Mouse (Mus musculus) R1 (cell line): ENCODE measurements at regions not wholly inside any gene's neighbourhood (a gene's known extent, or its start where the extent isn't known, plus 50 kb on each side); places are given as distances from the start of the nearest gene placed in this dataset.

Experiments used
- DNase-seq: peaks from one replicate; pipeline ENCODE4 v3.0.0-alpha.2; 2018; ENCODE audit warnings: low read depth, low spot score

GRCm38 (mm10) chr4:153724045-153724444 is 233.0 kb upstream of the A430005L14Rik start:
- no peak for DNase-seq

- no peak for DNase-seq
These were observed 229.8 kb upstream of the A430005L14Rik start for GRCm38 (mm10) chr4:153727273-153727672.

- no peak for DNase-seq
These were observed 229.1 kb upstream of the A430005L14Rik start for GRCm38 (mm10) chr4:153727896-153728422.

GRCm38 (mm10) chr4:153738088-153738487 is 218.9 kb upstream of the A430005L14Rik start:
- peak; percentile 87 for DNase-seq

GRCm38 (mm10) chr4:153742241-153742640 is 214.8 kb upstream of the A430005L14Rik start:
- peak; percentile 91 for DNase-seq

- DNase-seq: no peak
These were observed 204.2 kb upstream of the A430005L14Rik start for GRCm38 (mm10) chr4:153752791-153753190.

- no peak for DNase-seq
These were observed 198.7 kb upstream of the A430005L14Rik start for GRCm38 (mm10) chr4:153758323-153758722.

GRCm38 (mm10) chr4:153758781-153759180 is 198.3 kb upstream of the A430005L14Rik start:
- DNase-seq: no peak

GRCm38 (mm10) chr4:153760934-153761333 is 196.1 kb upstream of the A430005L14Rik start:
- DNase-seq: peak; percentile 86

GRCm38 (mm10) chr4:153763413-153763812 is 193.6 kb upstream of the A430005L14Rik start:
- DNase-seq: peak; percentile 73

GRCm38 (mm10) chr4:153767713-153768112 is 189.3 kb upstream of the A430005L14Rik start:
- DNase-seq: no peak

GRCm38 (mm10) chr4:153768350-153768749 is 188.7 kb upstream of the A430005L14Rik start:
- no peak for DNase-seq

GRCm38 (mm10) chr4:153770675-153771074 is 186.4 kb upstream of the A430005L14Rik start:
- DNase-seq: no peak

- no peak for DNase-seq
These were observed 176.5 kb upstream of the A430005L14Rik start for GRCm38 (mm10) chr4:153780501-153780900.

- no peak for DNase-seq
These were observed 175.8 kb upstream of the A430005L14Rik start for GRCm38 (mm10) chr4:153781271-153781670.

- no peak for DNase-seq
These were observed 175.0 kb upstream of the A430005L14Rik start for GRCm38 (mm10) chr4:153781981-153782521.

GRCm38 (mm10) chr4:153784401-153784800 is 172.6 kb upstream of the A430005L14Rik start:
- no peak for DNase-seq

- DNase-seq: no peak
These were observed 171.5 kb upstream of the A430005L14Rik start for GRCm38 (mm10) chr4:153785564-153785963.

- no peak for DNase-seq
These were observed 164.7 kb upstream of the A430005L14Rik start for GRCm38 (mm10) chr4:153792307-153792706.

GRCm38 (mm10) chr4:153798061-153798460 is 159.0 kb upstream of the A430005L14Rik start:
- DNase-seq: no peak

- DNase-seq: no peak
These were observed 151.3 kb upstream of the A430005L14Rik start for GRCm38 (mm10) chr4:153805727-153806126.

GRCm38 (mm10) chr4:153806180-153806692 is 150.8 kb upstream of the A430005L14Rik start:
- peak; percentile 91 for DNase-seq

- DNase-seq: no peak
These were observed 150.1 kb upstream of the A430005L14Rik start for GRCm38 (mm10) chr4:153806820-153807436.
